ENCODE assay signal across 26 mouse cellular contexts in genomic region chr7:140797619-140798018, GRCm38 (mm10). TPM values are rescaled to one million over a fixed set of nuclear protein-coding genes. Genes with fewer than 3 reads are reported as not detected.
A peak's percentile ranks its signal among the peaks of the same experiment; 100 is the strongest.
DNase-seq lines count a peak whose midpoint lies in the region; ATAC-seq and TF ChIP-seq lines count a peak whose summit lies in the region.
"Had no signal": no experiment of that assay in that cellular context is flagged by ENCODE, and none has a peak within 500 bp of the region (broad histone marks: within the 10 kb centered on the region; RNA-seq: fewer than 3 reads in every experiment).

No protein-coding gene starts in this region.

- no peaks in the 10 kb centered on the region for H3K9me3 ChIP-seq in liver, embryonic 11.5 days (ENCODE audit: control insufficient read depth, low read length)
- no peaks in the 10 kb centered on the region for H3K9me3 ChIP-seq in liver, embryonic 12.5 days (replicated peaks)
- H3K9me3 ChIP-seq: embryonic facial prominence, embryonic 15.5 days; heart, embryonic 15.5 days; limb, embryonic 12.5 days had no signal

- H3K4me1 ChIP-seq in cerebellum, adult 2 months (ENCODE audit: control insufficient read depth, insufficient read depth, low read length), result no peaks in the 10 kb centered on the region
- no peaks in the 10 kb centered on the region for H3K4me1 ChIP-seq in liver, embryonic 11.5 days (replicated peaks; ENCODE audit: control insufficient read depth, insufficient read depth, low read length)
- no peaks in the 10 kb centered on the region for H3K4me1 ChIP-seq in liver, embryonic 12.5 days
- no peaks in the 10 kb centered on the region for H3K4me1 ChIP-seq in embryonic fibroblast, embryonic 13.5 days (ENCODE audit: control insufficient read depth, insufficient read depth, low read length)
- H3K4me1 ChIP-seq: embryonic facial prominence, embryonic 15.5 days; heart, embryonic 15.5 days; limb, embryonic 12.5 days had no signal

- ATAC-seq in liver, embryonic 11.5 days (replicated peaks; ENCODE audit: low FRiP score), result peak; percentile 43; the same call in 1 of the 2 replicates
- ATAC-seq in liver, embryonic 12.5 days, result no peak
- ATAC-seq in megakaryocyte-erythroid progenitor cell, adult 5-6 weeks (replicated peaks; ENCODE audit: low FRiP score, low TSS enrichment, poor library complexity, severe bottlenecking), result peak; percentile 62
- no peak; the same call in 1 of the 2 replicates for ATAC-seq in erythroblast, adult 5-6 weeks (replicated peaks; ENCODE audit: low FRiP score, poor library complexity, severe bottlenecking)
- ATAC-seq: activated CD4-positive, CD25-positive, alpha-beta regulatory T cell, adult 4 months; CD4-positive, CD25-positive, alpha-beta regulatory T cell, adult 4 months; forebrain, embryonic 14.5 days; inflammation-experienced regulatory T-cells, adult 6 months had no signal

- H3K9ac ChIP-seq in liver, embryonic 11.5 days (ENCODE audit: low read depth, low read length), result no peak overlapping the region
- H3K9ac ChIP-seq in liver, embryonic 12.5 days, result no peak overlapping the region
- H3K9ac ChIP-seq: embryonic facial prominence, embryonic 15.5 days; heart, embryonic 15.5 days; limb, embryonic 12.5 days; lung, embryonic 14.5 days had no signal

- no peak overlapping the region for H3K27ac ChIP-seq in cerebellum, adult 2 months (ENCODE audit: insufficient read depth, low read length)
- no peak overlapping the region for H3K27ac ChIP-seq in liver, embryonic 11.5 days (ENCODE audit: low read depth, low read length)
- no peak overlapping the region for H3K27ac ChIP-seq in liver, embryonic 12.5 days
- no peak overlapping the region for H3K27ac ChIP-seq in embryonic fibroblast, embryonic 13.5 days (ENCODE audit: insufficient read depth, low read length)
- H3K27ac ChIP-seq: embryonic facial prominence, embryonic 15.5 days; heart, embryonic 15.5 days; kidney, postnatal 0 days; left cerebral cortex, adult 2 months; limb, embryonic 12.5 days; stomach, postnatal 0 days had no signal

- TF ChIP-seq POLR2A in cerebellum, adult 2 months (IDR thresholded peaks at IDR 0.05; ENCODE audit: borderline replicate concordance, insufficient read depth, low read length), result no peak
- TF ChIP-seq POLR2A in embryonic fibroblast, embryonic 13.5 days (IDR thresholded peaks at IDR 0.05; ENCODE audit: low read depth, low read length), result no peak

- TF ChIP-seq CTCF in cerebellum, adult 2 months (IDR thresholded peaks at IDR 0.05; ENCODE audit: borderline replicate concordance, insufficient read depth, low read depth, low read length), result peak; percentile 31; the same call in 1 of the 2 replicates
- TF ChIP-seq CTCF in embryonic fibroblast, embryonic 13.5 days (IDR thresholded peaks at IDR 0.05; ENCODE audit: borderline replicate concordance, insufficient read depth, low read length), result peak; percentile 21; the same call in 1 of the 2 replicates

- no peaks in the 10 kb centered on the region for H3K27me3 ChIP-seq in cerebellum, adult 2 months (ENCODE audit: control insufficient read depth, insufficient read depth, low read length)
- H3K27me3 ChIP-seq in liver, embryonic 11.5 days (replicated peaks; ENCODE audit: control insufficient read depth, insufficient read depth, low read length), result no peaks in the 10 kb centered on the region
- no peaks in the 10 kb centered on the region for H3K27me3 ChIP-seq in liver, embryonic 12.5 days (replicated peaks)
- H3K27me3 ChIP-seq: embryonic facial prominence, embryonic 15.5 days; heart, embryonic 15.5 days; limb, embryonic 12.5 days had no signal

- no peak overlapping the region for H3K4me3 ChIP-seq in cerebellum, adult 2 months (replicated peaks; ENCODE audit: insufficient read depth, low read depth, low read length)
- no peak overlapping the region for H3K4me3 ChIP-seq in liver, embryonic 11.5 days (ENCODE audit: low read depth, low read length)
- no peak overlapping the region for H3K4me3 ChIP-seq in liver, embryonic 12.5 days
- H3K4me3 ChIP-seq in embryonic fibroblast, embryonic 13.5 days (ENCODE audit: insufficient read depth, low read length), result no peak overlapping the region
- H3K4me3 ChIP-seq: embryonic facial prominence, embryonic 15.5 days; heart, embryonic 15.5 days; left cerebral cortex, adult 2 months; limb, embryonic 12.5 days had no signal

- 90% methylated on average over 3 of the region's 3 CpGs for WGBS in cerebellum, adult 2 months
- WGBS in liver, embryonic 11.5 days, result 80% methylated on average over 3 of the region's 3 CpGs
- WGBS in liver, embryonic 12.5 days (ENCODE audit: insufficient replicate concordance), result 74% methylated on average over 3 of the region's 3 CpGs

- no peak overlapping the region for H3K4me2 ChIP-seq in liver, embryonic 11.5 days
- H3K4me2 ChIP-seq in liver, embryonic 12.5 days, result no peak overlapping the region
- H3K4me2 ChIP-seq: embryonic facial prominence, embryonic 15.5 days; heart, embryonic 15.5 days; limb, embryonic 12.5 days; lung, embryonic 14.5 days had no signal

- DNase-seq in cerebellum, adult 2 months, result no peak
- no peak for DNase-seq in cerebellum, adult 11 months
- DNase-seq in liver, embryonic 11.5 days (ENCODE audit: low spot score), result no peak
- DNase-seq in adrenal gland, adult 18-20 months (ENCODE audit: low spot score in 2 of 2), result no peak
- DNase-seq: adrenal gland, postnatal 25 days; cerebellum, adult 9-10 months; lung, embryonic 14.5 days; right cerebral cortex, adult 18-20 months had no signal

- H3K36me3 ChIP-seq in liver, embryonic 11.5 days (ENCODE audit: control insufficient read depth, insufficient read depth, low read length), result no peaks in the 10 kb centered on the region
- H3K36me3 ChIP-seq in liver, embryonic 12.5 days, result no peaks in the 10 kb centered on the region
- H3K36me3 ChIP-seq: embryonic facial prominence, embryonic 15.5 days; heart, embryonic 15.5 days; limb, embryonic 12.5 days had no signal

RNA-seq across cellular contexts. Expression of gene Syce1, which starts 10.0 kb away (rescaled TPM):
- polyA plus RNA-seq in cerebellum, adult 2 months (2012; rRNA removed), result 0.11 and 0.79 TPM in 2 replicates
- polyA plus RNA-seq in liver, embryonic 11.5 days (2014; fragmentation: Nextera tagmentation; extraction: Ambion mirVana), result 0.58 TPM in 1 of 2 replicates, not detected in the other
- polyA plus RNA-seq in liver, embryonic 12.5 days (2016; fragmentation: Nextera tagmentation; extraction: Ambion mirVana), result 0.15 TPM in 1 of 2 replicates, not detected in the other
- not detected in 2 replicates for polyA plus RNA-seq in embryonic fibroblast, embryonic 13.5 days (2011; ENCODE audit: insufficient read length, low read depth, missing spikeins)
- not detected in 2 replicates for total RNA-seq in megakaryocyte-erythroid progenitor cell, adult 5-6 weeks (2014; fragmentation: Nextera tagmentation)
- not detected in 2 replicates for total RNA-seq in megakaryocyte-erythroid progenitor cell, adult 5-6 weeks (2017)
- total RNA-seq in erythroblast, adult 5-6 weeks (2015; ENCODE audit: low replicate concordance), result not detected in 2 replicates
- total RNA-seq in erythroblast, adult 5-6 weeks (2017; ENCODE audit: low replicate concordance), result 0.60 TPM in 1 of 2 replicates, not detected in the other
- total RNA-seq in adrenal gland, adult 18-20 months (2021), result under 1 TPM in 1 of 2 experiments, not detected in 1; 0.19 TPM
- total RNA-seq: adrenal gland, postnatal 25 days had no signal
- polyA plus RNA-seq: inflammation-experienced regulatory T-cells, adult 6 months; kidney, postnatal 0 days; lung, embryonic 14.5 days had no signal

RNA-seq across cellular contexts. Expression of gene Zfp941, which starts 24.4 kb away (rescaled TPM):
- 13.2 and 14.5 TPM in 2 replicates for polyA plus RNA-seq in cerebellum, adult 2 months (2012; rRNA removed)
- polyA plus RNA-seq in liver, embryonic 11.5 days (2014; fragmentation: Nextera tagmentation; extraction: Ambion mirVana), result 0.63 and 0.96 TPM in 2 replicates
- 0.43 and 0.51 TPM in 2 replicates for polyA plus RNA-seq in liver, embryonic 12.5 days (2016; fragmentation: Nextera tagmentation; extraction: Ambion mirVana)
- 2.2 and 3.5 TPM in 2 replicates for polyA plus RNA-seq in embryonic fibroblast, embryonic 13.5 days (2011; ENCODE audit: insufficient read length, low read depth, missing spikeins)
- total RNA-seq in megakaryocyte-erythroid progenitor cell, adult 5-6 weeks (2014; fragmentation: Nextera tagmentation), result 4.0 TPM in 1 of 2 replicates, not detected in the other
- total RNA-seq in megakaryocyte-erythroid progenitor cell, adult 5-6 weeks (2017), result 0.56 and 2.7 TPM in 2 replicates
- not detected in 2 replicates for total RNA-seq in erythroblast, adult 5-6 weeks (2015; ENCODE audit: low replicate concordance)
- total RNA-seq in erythroblast, adult 5-6 weeks (2017; ENCODE audit: low replicate concordance), result 0.28 and 0.51 TPM in 2 replicates
- total RNA-seq in adrenal gland, adult 18-20 months (2021), result 1 to 10 TPM; 2.0 to 2.8 TPM

RNA-seq across cellular contexts. Expression of gene Cyp2e1, which starts 34.1 kb away (rescaled TPM):
- 0.18 and 0.25 TPM in 2 replicates for polyA plus RNA-seq in cerebellum, adult 2 months (2012; rRNA removed)
- not detected in 2 replicates for polyA plus RNA-seq in liver, embryonic 11.5 days (2014; fragmentation: Nextera tagmentation; extraction: Ambion mirVana)
- polyA plus RNA-seq in liver, embryonic 12.5 days (2016; fragmentation: Nextera tagmentation; extraction: Ambion mirVana), result not detected in 2 replicates
- polyA plus RNA-seq in embryonic fibroblast, embryonic 13.5 days (2011; ENCODE audit: insufficient read length, low read depth, missing spikeins), result not detected in 2 replicates
- not detected in 2 replicates for total RNA-seq in megakaryocyte-erythroid progenitor cell, adult 5-6 weeks (2014; fragmentation: Nextera tagmentation)
- total RNA-seq in megakaryocyte-erythroid progenitor cell, adult 5-6 weeks (2017), result not detected in 2 replicates
- total RNA-seq in erythroblast, adult 5-6 weeks (2015; ENCODE audit: low replicate concordance), result not detected in 2 replicates
- not detected in 2 replicates for total RNA-seq in erythroblast, adult 5-6 weeks (2017; ENCODE audit: low replicate concordance)
- 100 to 1,000 TPM; 200 to 317 TPM for total RNA-seq in adrenal gland, adult 18-20 months (2021)
- total RNA-seq: hematopoietic stem cell, adult 5-6 weeks; left cerebral cortex, adult 2 months; megakaryocyte, adult 5-6 weeks; midbrain, postnatal 0 days had no signal
- polyA plus RNA-seq: embryonic facial prominence, embryonic 15.5 days; forebrain, embryonic 14.5 days; heart, embryonic 15.5 days; inflammation-experienced regulatory T-cells, adult 6 months; limb, embryonic 12.5 days; lung, embryonic 14.5 days; midbrain, postnatal 0 days had no signal

RNA-seq across cellular contexts. Expression of gene Urah, which starts 37.2 kb away (rescaled TPM):
- 0.38 and 0.62 TPM in 2 replicates for polyA plus RNA-seq in cerebellum, adult 2 months (2012; rRNA removed)
- 2.7 and 3.7 TPM in 2 replicates for polyA plus RNA-seq in liver, embryonic 11.5 days (2014; fragmentation: Nextera tagmentation; extraction: Ambion mirVana)
- polyA plus RNA-seq in liver, embryonic 12.5 days (2016; fragmentation: Nextera tagmentation; extraction: Ambion mirVana), result 4.5 and 4.6 TPM in 2 replicates
- not detected in 2 replicates for polyA plus RNA-seq in embryonic fibroblast, embryonic 13.5 days (2011; ENCODE audit: insufficient read length, low read depth, missing spikeins)
- not detected in 2 replicates for total RNA-seq in megakaryocyte-erythroid progenitor cell, adult 5-6 weeks (2014; fragmentation: Nextera tagmentation)
- total RNA-seq in megakaryocyte-erythroid progenitor cell, adult 5-6 weeks (2017), result not detected in 2 replicates
- total RNA-seq in erythroblast, adult 5-6 weeks (2015; ENCODE audit: low replicate concordance), result not detected in 2 replicates
- total RNA-seq in erythroblast, adult 5-6 weeks (2017; ENCODE audit: low replicate concordance), result not detected in 2 replicates
- 1 to 10 TPM in 1 of 2 experiments, under 1 TPM in 1; 0.76 to 1.1 TPM for total RNA-seq in adrenal gland, adult 18-20 months (2021)
- total RNA-seq: hematopoietic stem cell, adult 5-6 weeks; megakaryocyte, adult 5-6 weeks had no signal
- polyA plus RNA-seq: activated CD4-positive, CD25-positive, alpha-beta regulatory T cell, adult 4 months; CD4-positive, CD25-positive, alpha-beta regulatory T cell, adult 4 months; inflammation-experienced regulatory T-cells, adult 6 months had no signal

RNA-seq across cellular contexts. Expression of gene Scgb1c1, which starts 47.7 kb away (rescaled TPM):
- not detected in 2 replicates for polyA plus RNA-seq in cerebellum, adult 2 months (2012; rRNA removed)
- polyA plus RNA-seq in liver, embryonic 11.5 days (2014; fragmentation: Nextera tagmentation; extraction: Ambion mirVana), result not detected in 2 replicates
- not detected in 2 replicates for polyA plus RNA-seq in liver, embryonic 12.5 days (2016; fragmentation: Nextera tagmentation; extraction: Ambion mirVana)
- polyA plus RNA-seq in embryonic fibroblast, embryonic 13.5 days (2011; ENCODE audit: insufficient read length, low read depth, missing spikeins), result not detected in 2 replicates
- total RNA-seq in megakaryocyte-erythroid progenitor cell, adult 5-6 weeks (2014; fragmentation: Nextera tagmentation), result not detected in 2 replicates
- not detected in 2 replicates for total RNA-seq in megakaryocyte-erythroid progenitor cell, adult 5-6 weeks (2017)
- total RNA-seq in erythroblast, adult 5-6 weeks (2015; ENCODE audit: low replicate concordance), result not detected in 2 replicates
- not detected in 2 replicates for total RNA-seq in erythroblast, adult 5-6 weeks (2017; ENCODE audit: low replicate concordance)
- not detected for total RNA-seq in adrenal gland, adult 18-20 months (2021)
- total RNA-seq: adrenal gland, postnatal 25 days; hematopoietic stem cell, adult 5-6 weeks; layer of hippocampus, adult 8-10 months; left cerebral cortex, adult 2 months; megakaryocyte, adult 5-6 weeks; midbrain, postnatal 0 days had no signal
- polyA plus RNA-seq: activated CD4-positive, CD25-positive, alpha-beta regulatory T cell, adult 4 months; CD4-positive, CD25-positive, alpha-beta regulatory T cell, adult 4 months; forebrain, embryonic 14.5 days; heart, embryonic 15.5 days; inflammation-experienced regulatory T-cells, adult 6 months; kidney, postnatal 0 days; limb, embryonic 12.5 days; lung, embryonic 14.5 days; midbrain, postnatal 0 days; stomach, postnatal 0 days had no signal

Comparison
In these comparisons a context has a peak if more than half of its experiments do, and no peak if none do; other contexts are left out.
1. ATAC-seq: peak in liver, embryonic 11.5 days (single experiment) and megakaryocyte-erythroid progenitor cell, adult 5-6 weeks (single experiment); none in liver, embryonic 12.5 days (single experiment) and erythroblast, adult 5-6 weeks (single experiment).